Mouse (Mus musculus) hematopoietic stem cell, adult 5-6 weeks (primary cell): Measurements from ENCODE around the gene Snrk. TPM values are rescaled to one million over a fixed set of nuclear protein-coding genes. Genes with fewer than 3 reads are reported as not detected.
"Not testable (repeated sequence)": the region's sequence is repeated elsewhere in the genome, so short reads cannot be mapped to it uniquely, and the experiment has no call there.

Experiments used
- ATAC-seq, 2 experiments: fragments of 125-278 bp in 1 of 2; replicated peaks in 1 of 2; 2 replicates each; pipeline ENCODE4 v1.8.0; 2016 to 2017; ENCODE audit warnings: inconsistent platforms in 2 of 2, mild to moderate bottlenecking in 2 of 2, moderate number of reproducible peaks in 2 of 2, low read depth in 1 of 2, moderate TSS enrichment in 1 of 2; ENCODE audit not compliant: low FRiP score in 2 of 2, poor library complexity in 2 of 2, severe bottlenecking in 2 of 2, insufficient read depth in 1 of 2, low TSS enrichment in 1 of 2
- total RNA-seq: library from RNA; stranded (forward); fragments of 172-1452, 232-1000 nt; gene quantifications from 2 replicates; pipeline ENCODE4 v1.2.3, GENCODE M21; 2017

The Snrk gene
- total RNA-seq, 1 experiment from 2014 or later, result 36.1 TPM

- no peak for ATAC-seq
Observed at GRCm38 (mm10) chr9:122156389-122157078, 39.5 kb downstream of the Snrk start.

DNA sequence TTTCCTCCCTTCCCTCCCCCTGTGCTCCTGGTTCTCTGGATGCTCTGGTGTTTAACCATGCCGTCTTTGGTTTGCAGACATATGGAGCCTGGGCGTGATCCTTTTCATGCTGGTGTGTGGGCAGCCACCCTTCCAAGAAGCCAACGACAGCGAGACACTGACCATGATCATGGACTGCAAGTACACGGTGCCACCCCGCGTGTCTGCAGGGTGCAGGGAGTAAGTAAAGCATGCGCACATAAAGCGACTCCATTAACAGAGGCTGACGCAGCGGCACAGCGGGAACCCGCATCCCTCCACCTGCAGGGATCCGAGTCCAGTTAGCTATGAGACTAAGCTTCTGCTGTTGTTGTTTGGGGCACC, 40.0 kb downstream of the Snrk start:
- no peak for ATAC-seq

DNA sequence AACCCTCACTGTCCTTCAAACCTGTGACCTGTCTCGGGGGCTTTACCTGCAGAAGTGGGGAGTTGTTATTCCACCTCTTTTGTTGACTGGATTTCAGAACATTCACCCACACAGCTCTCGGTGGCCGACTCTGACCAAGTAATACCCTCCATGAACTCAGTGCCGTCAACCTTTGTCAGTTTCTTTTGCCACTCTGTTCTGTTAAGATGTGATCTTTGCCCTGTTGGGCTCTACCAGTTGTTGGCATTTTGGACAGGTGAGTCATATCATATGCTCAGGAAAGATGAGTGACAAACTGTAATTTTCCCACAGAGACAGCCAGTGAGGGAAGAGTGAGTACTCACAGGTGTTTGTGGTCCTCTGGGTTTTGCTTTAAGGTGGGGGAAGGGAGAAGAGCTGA, 47.5 kb downstream of the Snrk start:
- no peak for ATAC-seq

DNA sequence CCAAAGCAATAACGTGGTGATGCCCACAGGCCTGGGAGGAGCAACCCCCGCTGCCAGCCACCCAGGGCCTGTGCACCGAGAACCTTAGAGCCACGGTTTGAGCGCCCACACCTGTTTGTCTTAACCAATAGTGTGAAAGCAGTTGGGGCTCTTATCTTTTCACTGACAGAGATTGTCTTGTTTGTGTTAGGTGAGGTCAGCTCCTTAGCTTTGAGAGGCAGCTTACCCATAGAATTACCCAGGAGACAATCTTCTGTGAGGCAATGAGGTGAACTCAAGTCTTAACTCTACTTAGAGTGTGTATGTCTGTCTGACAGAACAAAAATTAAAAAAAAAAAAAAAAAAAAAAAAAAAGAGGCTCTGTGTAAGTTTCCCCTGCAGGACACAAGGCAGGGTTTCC, 50.7 kb downstream of the Snrk start:
- not testable (repeated sequence) for ATAC-seq

DNA sequence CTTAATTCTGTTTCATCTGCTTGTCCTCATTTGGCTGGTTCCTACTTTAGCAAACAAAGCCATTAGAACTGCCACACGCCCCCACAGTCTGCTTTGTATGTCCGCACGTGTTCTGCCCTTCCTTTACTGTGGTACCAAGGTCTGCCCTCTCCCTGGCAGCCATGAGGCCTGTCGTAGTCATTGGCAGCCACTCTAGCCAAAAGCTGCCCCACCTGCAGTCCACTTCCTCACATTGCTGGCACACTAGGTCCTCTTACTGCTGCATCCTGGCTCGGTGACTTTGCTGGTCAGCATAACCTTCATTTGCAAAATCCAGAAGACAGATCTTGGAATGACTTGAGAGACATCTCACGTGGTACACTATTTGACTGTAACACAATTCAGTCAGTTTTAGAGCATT, 52.8 kb downstream of the Snrk start:
- ATAC-seq, result no peak

DNA sequence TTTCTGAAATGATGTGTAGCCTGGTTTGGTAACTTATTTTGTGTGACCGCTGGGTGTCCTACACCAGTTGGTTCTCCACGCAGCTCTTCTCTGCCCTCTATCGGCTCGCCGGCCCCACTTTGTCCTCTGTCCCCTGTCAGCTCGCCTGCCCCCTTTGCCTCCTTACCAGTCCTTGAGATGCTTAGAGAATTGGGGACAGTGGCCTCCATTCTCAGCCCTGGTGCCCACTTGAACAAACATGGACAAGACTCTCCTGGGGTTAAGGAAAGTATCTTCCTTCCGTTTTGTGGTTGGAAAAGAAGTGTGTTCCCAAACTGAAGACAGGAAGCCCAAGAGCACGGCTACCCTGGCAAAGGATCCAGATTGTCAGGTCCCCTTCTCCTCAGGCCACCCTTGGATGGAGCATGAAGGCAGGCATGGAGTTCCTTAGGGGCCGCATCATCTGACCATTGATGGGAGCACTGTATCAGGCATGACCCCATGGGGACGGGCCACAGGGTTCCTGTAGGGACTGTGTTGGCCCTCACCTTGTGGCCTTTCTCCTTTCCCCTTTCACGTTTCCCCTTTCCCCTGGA, 55.6 kb downstream of the Snrk start:
- ATAC-seq, result no peak

- no peak for ATAC-seq
Observed at GRCm38 (mm10) chr9:122173405-122174233, 56.6 kb downstream of the Snrk start.

DNA sequence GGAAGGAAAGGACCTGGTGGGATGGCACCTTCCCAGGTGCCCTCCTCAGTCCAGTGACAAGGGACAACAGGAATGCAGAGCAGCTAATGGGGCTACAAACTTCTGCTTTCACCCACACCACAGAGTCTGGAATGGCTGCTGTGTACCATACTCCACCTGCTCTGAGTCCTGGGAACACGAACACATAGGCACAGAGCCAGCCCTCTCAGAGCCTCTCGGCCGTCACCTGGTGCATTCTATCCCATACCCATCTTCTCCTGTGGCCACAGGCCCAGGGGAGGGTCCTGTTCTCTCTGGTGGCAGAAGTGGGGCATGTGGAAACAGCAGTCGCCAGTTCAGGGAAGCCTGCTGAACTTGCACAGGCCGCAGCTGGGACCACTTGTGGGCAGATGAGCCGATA, 57.7 kb downstream of the Snrk start:
- ATAC-seq, result no peak

GRCm38 (mm10) chr9:122177256-122178220, 60.5 kb downstream of the Snrk start:
- no peak for ATAC-seq

DNA sequence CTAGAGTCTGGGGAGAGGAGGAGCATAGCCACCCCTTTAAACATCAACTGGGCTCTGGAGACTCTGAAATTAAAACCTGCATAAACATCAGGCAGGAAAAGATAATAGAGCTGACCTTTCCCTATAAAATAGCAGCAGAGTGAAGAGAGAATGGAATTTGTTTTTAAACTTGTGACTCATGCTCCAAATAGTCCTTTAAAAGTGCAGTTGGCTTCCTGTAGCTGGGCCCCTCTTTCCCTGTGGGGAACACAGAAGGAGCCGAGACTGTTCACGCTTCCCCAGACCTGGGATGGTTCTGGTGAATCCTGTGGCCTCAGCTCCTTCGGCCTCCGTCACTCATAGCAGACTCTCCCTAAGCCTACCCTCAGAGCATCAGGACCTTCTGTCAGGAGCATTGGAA, 61.4 kb downstream of the Snrk start:
- ATAC-seq, result no peak

DNA sequence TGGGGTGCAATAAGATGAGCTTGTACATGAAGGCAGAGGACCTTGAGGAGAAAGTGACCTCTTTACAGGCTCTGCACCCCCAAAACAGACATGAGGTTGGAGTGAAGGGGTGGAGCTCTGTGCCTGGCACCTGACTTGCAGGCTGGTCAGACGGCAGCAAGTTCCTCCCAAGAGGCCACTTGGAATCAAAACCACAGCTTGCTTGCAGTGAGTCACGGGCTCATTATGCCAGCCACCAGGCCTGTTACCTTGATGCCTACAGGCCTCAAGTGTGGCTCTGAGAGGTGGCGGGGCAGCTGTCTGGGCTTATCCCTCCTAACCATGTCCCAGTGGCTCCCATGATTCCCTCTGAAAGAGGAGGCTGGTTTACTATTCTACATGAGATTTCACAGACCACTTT, 63.0 kb downstream of the Snrk start:
- no peak for ATAC-seq

GRCm38 (mm10) chr9:122183074-122183473, 66.0 kb downstream of the Snrk start:
- no peak for ATAC-seq

DNA sequence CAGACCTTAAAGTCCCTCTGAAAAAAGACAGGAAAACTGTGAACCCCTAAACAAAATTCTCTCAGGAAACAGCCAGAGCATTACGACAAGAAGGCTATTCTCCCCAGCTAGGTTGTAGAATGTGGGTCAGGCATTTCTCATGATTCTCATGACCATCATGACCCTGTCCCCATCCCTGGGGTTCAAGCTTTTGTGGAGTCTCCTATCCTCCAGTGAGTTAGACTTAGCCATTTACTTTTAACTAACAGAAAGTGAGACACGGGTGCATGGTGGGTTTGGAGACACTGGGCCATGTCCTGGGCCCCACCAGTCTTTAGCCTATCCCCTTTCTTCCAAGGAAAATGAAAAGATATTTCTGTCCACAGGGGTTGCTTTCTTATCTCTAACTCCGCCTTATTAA, 67.3 kb downstream of the Snrk start:
- no peak for ATAC-seq

- ATAC-seq, result peak in 1 of 2 experiments; percentile 64; a peak in 2 of 4 replicates
Observed at GRCm38 (mm10) chr9:122185061-122185460, 68.0 kb downstream of the Snrk start.

GRCm38 (mm10) chr9:122185953-122186352, 68.9 kb downstream of the Snrk start:
- ATAC-seq, result no peak

DNA sequence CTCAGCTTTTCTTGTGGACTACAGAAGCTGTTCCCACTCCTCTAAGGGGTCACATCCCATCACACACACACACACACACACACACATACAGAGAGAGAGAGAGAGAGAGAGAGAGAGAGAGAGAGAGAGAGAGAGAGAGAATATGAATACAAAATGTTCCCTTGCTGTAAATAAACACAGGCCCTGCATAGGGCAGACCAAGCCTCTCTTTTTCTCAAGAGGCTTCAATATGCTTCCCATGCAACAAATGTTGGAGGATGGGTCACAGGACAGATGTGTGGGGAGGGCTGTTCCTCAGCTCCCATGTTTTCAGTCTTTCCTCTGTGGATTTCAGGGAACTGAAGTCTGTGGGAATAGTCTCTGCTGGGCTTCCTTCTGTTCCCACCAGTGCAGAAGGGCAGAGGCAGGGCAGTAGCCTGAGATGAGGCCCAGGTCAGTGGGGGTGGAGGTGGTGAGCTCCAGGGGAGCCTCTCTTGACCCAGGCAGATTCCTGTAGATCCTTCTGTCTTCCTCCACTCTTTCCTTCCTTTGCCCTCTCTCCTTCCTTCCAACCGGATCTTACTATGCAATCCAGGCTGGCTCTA, 69.7 kb downstream of the Snrk start:
- no peak for ATAC-seq

- ATAC-seq, result no peak
Observed at GRCm38 (mm10) chr9:122187451-122187921, 70.4 kb downstream of the Snrk start.
